Mouse (Mus musculus): ENCODE measurements around the gene Sytl5. TPM values are rescaled to one million over a fixed set of nuclear protein-coding genes. Genes with fewer than 3 reads are reported as not detected.

The Sytl5 gene
- not detected for polyA plus RNA-seq (2017; shearing (Covaris generic))

GRCm38 (mm10) chrX:9885322-9885721, at the start of gene Sytl5:
Gene Sytl5 (plus strand): TSS chrX:9885622.

GRCm38 (mm10) chrX:9846628-9847027, 38.8 kb upstream of the Sytl5 start, which contains the start of gene Hypm:
Gene Hypm (plus strand): TSS chrX:9846928.

GRCm38 (mm10) chrX:9849403-9849802, 36.0 kb upstream of the Sytl5 start, which contains the start of gene H2al3:
Gene H2al3 (plus strand): TSS chrX:9849703.

Other genes with a start within 250 kb of the Sytl5 start
- gene Dynlt3, start 222.6 kb upstream of the Sytl5 start, polyA plus RNA-seq (2017; shearing (Covaris generic)) = 16.4 TPM
- gene Hypm, start 38.7 kb upstream of the Sytl5 start, polyA plus RNA-seq (2017; shearing (Covaris generic)) = not detected
- not detected for gene H2al3, start 35.9 kb upstream of the Sytl5 start, polyA plus RNA-seq (2017; shearing (Covaris generic))
- not detected for gene Srpx, start 232.1 kb downstream of the Sytl5 start, polyA plus RNA-seq (2017; shearing (Covaris generic))

All from naive thymus-derived CD4-positive, alpha-beta T cell, adult 5 months (primary cell).